Mouse (Mus musculus): ENCODE measurements at regions not wholly inside any gene's neighbourhood (a gene's known extent, or its start where the extent isn't known, plus 50 kb on each side); places are given as distances from the start of the nearest gene placed in this dataset.

DNA sequence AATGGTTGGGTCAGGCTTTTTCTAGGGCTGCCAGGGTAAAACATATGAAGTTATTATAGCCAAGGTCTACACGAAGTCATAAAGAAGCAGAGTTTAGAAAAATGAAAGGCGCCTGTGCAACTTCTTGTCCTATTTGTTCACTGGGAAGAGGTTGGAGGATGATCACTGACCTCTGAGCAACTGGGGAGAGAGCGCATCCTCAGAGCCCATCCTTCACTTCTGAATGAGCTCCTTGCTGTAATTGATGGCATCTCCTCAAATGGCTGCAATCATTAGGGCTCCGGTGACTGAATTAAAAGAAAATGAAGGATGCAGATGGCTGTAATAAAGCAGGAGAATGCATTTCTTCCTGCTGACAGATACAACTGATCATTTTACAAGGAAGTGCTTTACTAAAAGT lies 1117.4 kb upstream of the Nudt12 start:
- H3K27me3 ChIP-seq (replicated peaks; ENCODE audit: control insufficient read depth, insufficient read depth, low read length): no peaks in the 10 kb centered on the region
- H3K4me3 ChIP-seq (ENCODE audit: low read depth, low read length): no peak overlapping the region
- 86% methylated on average over 4 of the region's 4 CpGs for WGBS
- no peak overlapping the region for H3K27ac ChIP-seq (ENCODE audit: low read depth, low read length)
- no peak overlapping the region for H3K9ac ChIP-seq (ENCODE audit: low read length)
- no peak overlapping the region for H3K4me2 ChIP-seq (ENCODE audit: low read length)
- H3K9me3 ChIP-seq (replicated peaks; ENCODE audit: control insufficient read depth, low read length): no peaks in the 10 kb centered on the region
- no peaks in the 10 kb centered on the region for H3K36me3 ChIP-seq (ENCODE audit: control insufficient read depth, insufficient read depth, low read length)
- no peak for ATAC-seq
- no peak for DNase-seq (ENCODE audit: low spot score)
- no peaks in the 10 kb centered on the region for H3K4me1 ChIP-seq (ENCODE audit: control insufficient read depth, insufficient read depth, low read length)

DNA sequence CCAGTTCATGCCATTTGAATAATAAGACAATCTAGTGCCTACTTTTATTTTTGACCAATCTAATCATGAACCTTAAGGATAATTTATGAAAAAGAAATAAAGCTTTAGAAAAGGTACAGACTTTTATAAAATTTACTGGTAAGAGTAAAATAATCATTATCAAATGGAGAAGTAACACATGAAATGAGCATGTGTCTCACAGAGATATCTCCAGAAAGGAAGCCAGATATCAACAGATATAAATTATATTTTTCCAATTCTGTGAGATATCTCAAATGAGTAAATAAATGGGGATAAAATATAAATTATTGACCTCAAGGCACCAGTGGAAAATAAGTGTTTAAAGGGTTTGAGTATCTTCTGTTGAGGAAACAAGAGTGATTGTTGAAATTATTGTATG lies 1085.6 kb upstream of the Nudt12 start:
- H3K9me3 ChIP-seq (replicated peaks; ENCODE audit: control insufficient read depth, low read length): no peaks in the 10 kb centered on the region
- H3K4me1 ChIP-seq (ENCODE audit: control insufficient read depth, insufficient read depth, low read length): no peaks in the 10 kb centered on the region
- no peak overlapping the region for H3K27ac ChIP-seq (ENCODE audit: low read depth, low read length)
- no peak overlapping the region for H3K9ac ChIP-seq (ENCODE audit: low read length)
- H3K4me3 ChIP-seq (ENCODE audit: low read depth, low read length): no peak overlapping the region
- H3K27me3 ChIP-seq (replicated peaks; ENCODE audit: control insufficient read depth, insufficient read depth, low read length): no peaks in the 10 kb centered on the region
- DNase-seq (ENCODE audit: low spot score) (no peak), ATAC-seq (no peak)
- no peak overlapping the region for H3K4me2 ChIP-seq (ENCODE audit: low read length)
- H3K36me3 ChIP-seq (ENCODE audit: control insufficient read depth, insufficient read depth, low read length): no peaks in the 10 kb centered on the region
